In genomic region chr16:4663806-4664205, GRCm38 (mm10) we compare ENCODE assay signal across 27 mouse cellular contexts.
"Had no signal": no experiment of that assay in that cellular context is flagged by ENCODE, and none has a peak within 500 bp of the region (broad histone marks: within the 10 kb centered on the region; RNA-seq: fewer than 3 reads in every experiment).

No protein-coding gene starts in this region.

- H3K9me3 ChIP-seq: heart, embryonic 10.5 days; hindbrain, embryonic 10.5 days; hindbrain, embryonic 12.5 days; hindbrain, embryonic 15.5 days; kidney, embryonic 15.5 days; limb, embryonic 10.5 days; limb, embryonic 12.5 days; liver, embryonic 13.5 days had no signal

- H3K27ac ChIP-seq: gastrocnemius, adult 2 months; heart, embryonic 10.5 days; hindbrain, embryonic 10.5 days; hindbrain, embryonic 12.5 days; hindbrain, embryonic 15.5 days; hindbrain, postnatal 0 days; kidney, embryonic 15.5 days; kidney, postnatal 0 days; left cerebral cortex, adult 2 months; limb, embryonic 10.5 days; limb, embryonic 12.5 days; liver, embryonic 13.5 days had no signal

- H3K27me3 ChIP-seq: heart, embryonic 12.5 days; hindbrain, embryonic 12.5 days; hindbrain, embryonic 15.5 days; kidney, embryonic 15.5 days; limb, embryonic 12.5 days; liver, embryonic 13.5 days had no signal

- H3K4me3 ChIP-seq: gastrocnemius, adult 2 months; heart, embryonic 10.5 days; heart, embryonic 12.5 days; hindbrain, embryonic 10.5 days; hindbrain, embryonic 12.5 days; hindbrain, embryonic 15.5 days; kidney, embryonic 15.5 days; left cerebral cortex, adult 2 months; limb, embryonic 10.5 days; limb, embryonic 12.5 days; liver, embryonic 13.5 days had no signal

- ATAC-seq: hindbrain, postnatal 0 days; intestine, embryonic 16.5 days had no signal

- DNase-seq: gastrocnemius, adult 2 months; gastrocnemius, postnatal 10 days; gastrocnemius, postnatal 25 days; heart, adult 18-20 months; heart, postnatal 10 days; heart, postnatal 4 days; kidney, adult 11 months; kidney, adult 2 months; kidney, adult 9 months; kidney, postnatal 14 days; kidney, postnatal 36 days; layer of hippocampus, adult 9-11 months; liver; liver, embryonic 13.5 days had no signal

- H3K4me2 ChIP-seq: heart, embryonic 12.5 days; hindbrain, embryonic 12.5 days; hindbrain, embryonic 15.5 days; kidney, embryonic 15.5 days; limb, embryonic 12.5 days; liver, embryonic 11.5 days; liver, embryonic 13.5 days had no signal

- H3K9ac ChIP-seq: heart, embryonic 12.5 days; hindbrain, embryonic 12.5 days; hindbrain, embryonic 15.5 days; kidney, embryonic 15.5 days; limb, embryonic 12.5 days; liver, embryonic 13.5 days had no signal
